Mouse (Mus musculus): ENCODE results near the gene Tmem179.

Gene Tmem179

DNA sequence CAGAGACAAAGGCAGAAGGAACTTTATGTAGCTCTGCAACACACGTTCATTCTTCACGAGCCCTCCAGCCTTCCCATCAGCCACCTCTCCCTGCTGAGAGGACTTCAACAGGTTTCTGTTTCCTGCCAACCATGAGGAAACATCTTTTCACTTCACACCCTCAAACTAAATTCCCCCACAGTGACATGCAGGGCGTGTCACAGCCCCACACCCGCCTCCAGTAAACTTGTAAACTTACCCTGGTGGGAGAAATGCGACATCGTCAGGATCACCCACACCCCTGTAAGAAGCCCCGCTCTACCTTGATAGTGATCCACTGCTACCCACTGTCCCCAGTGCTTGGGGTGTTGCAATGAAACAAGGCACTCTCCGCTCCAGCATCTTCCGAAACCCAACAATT lies 21.8 kb upstream of the Tmem179 start:
- no peak for DNase-seq (ENCODE audit: low spot score in 2 of 2)

DNA sequence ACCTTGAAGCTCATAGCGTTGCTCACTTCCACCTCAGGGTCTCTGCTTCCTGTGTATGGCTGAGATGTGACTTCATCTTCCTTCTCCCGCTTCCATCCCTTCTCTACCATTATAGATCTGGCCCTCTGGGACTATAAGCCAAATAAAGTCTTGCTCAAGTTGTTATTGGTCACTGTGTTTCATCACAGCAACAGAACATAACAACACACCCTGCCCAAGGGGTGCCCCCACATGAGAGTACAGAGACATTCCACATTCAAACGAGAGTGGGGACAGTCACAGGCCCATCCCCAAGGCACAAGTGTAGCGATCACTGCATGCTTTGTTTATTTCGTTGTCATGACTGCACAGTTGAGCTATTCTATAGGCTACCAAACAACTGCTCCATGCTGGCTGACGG lies 20.7 kb upstream of the Tmem179 start:
- no peak for DNase-seq (ENCODE audit: low spot score in 2 of 2)

DNA sequence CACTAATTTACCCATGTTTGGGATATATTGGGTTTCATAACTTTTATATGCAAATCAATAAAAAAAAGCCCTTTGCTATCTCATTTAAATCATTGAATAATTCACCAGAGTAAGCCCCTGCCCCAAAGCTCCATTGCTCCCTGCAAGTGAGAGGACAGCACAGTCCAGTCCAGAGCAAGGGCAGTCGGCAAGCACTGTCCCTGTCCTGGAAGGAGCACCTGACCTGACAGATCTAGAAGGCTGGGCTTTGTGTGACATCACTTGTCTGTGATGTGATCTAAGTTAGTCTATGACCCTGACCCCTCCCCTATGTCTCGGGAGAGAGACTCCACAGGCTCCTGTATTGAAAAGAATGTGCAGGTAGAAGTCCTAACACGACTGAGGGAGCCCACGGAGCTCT lies 17.2 kb upstream of the Tmem179 start:
- DNase-seq (ENCODE audit: low spot score in 2 of 2), result no peak

DNA sequence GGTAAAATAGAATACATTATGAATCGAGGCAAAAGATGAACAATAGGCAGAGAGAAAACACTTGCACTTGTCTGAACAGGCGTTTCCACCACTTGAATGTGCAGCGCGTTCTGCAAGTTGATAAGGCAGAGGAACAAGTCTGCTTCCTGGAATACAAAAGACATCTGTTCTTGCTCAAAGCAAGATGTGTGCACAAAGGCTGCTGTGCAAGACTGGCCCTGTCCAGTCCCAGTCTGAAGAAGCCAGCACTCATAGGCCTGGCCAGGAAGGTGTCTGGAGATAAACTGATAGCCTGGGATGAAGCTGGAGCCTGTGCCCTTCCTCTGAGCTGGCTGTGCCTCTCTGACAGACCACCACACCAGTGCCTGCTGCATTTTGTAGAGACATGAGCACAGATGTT lies 1.6 kb upstream of the Tmem179 start:
- no peak for DNase-seq (ENCODE audit: low spot score in 2 of 2)

DNA sequence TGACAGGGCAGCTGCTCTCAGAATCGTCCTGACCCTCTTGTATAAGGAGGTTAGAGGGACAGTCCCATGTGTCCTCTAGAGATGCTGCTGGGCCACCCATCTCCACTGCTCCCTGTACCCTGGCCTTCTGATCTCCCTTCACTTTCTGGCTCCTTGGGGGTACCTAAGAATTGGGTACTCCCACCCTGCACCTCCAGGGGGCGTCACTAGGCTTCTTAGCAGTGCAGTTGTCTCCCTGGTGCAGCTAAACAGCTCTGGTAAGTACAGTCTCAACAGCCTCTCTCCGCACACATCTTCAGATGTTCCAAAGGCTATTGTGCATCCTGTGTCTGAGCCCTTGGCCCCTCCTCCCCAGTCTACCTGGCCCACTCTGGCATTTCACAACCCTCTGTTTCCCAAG lies 1.6 kb downstream of the Tmem179 start:
- no peak for DNase-seq (ENCODE audit: low spot score in 2 of 2)

DNA sequence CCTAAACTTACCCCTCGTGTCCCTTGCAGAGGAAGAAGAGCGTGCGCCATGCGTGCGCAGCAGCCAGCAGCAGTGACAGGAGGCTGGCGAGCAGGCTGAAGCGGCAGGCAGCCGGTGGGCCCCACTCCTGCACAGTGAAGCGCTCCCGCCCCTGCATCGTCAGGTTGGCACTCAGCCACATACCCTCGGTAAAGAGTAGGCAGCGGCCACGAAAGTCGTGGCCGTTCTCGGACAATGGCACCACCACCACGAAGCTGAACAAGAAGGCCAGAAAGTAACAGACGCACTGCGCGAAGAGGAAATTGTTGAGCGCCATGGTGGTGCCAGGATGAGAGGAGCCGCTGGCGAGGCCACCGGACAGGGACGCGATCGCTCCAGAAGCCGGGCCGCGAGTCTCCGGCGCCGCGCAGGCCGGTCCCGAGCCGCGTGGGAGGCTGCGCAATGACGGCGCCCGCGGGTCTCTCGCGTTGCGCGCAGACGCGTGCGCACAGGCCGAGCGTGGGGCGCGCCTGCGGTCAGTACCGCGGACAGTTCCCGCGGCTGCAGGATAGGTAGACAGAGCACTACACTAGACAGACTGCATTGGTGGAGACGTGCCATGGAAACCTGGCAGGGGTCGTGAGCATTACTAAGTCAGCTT lies 5.7 kb downstream of the Tmem179 start:
- no peak for DNase-seq (ENCODE audit: low spot score in 2 of 2)

DNA sequence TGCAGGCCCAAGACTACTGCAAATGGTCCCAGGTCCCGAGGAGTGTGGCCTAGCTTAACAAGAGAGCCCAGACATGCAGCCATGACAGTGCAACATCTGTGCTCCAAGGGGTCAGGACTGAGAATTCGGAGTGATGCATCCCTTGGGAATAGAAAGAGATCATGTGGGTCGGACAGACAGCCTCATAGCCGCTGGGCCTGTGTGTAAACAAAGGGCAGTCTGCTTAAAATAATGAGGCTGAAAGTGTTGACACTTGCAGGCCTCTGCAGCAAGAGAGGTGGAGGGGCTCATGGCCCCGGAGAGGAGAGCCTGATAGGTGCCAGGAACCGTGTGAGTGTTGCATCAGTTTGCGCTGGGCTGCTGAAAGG lies 6.2 kb downstream of the Tmem179 start:
- no peak for DNase-seq (ENCODE audit: low spot score in 2 of 2)

DNA sequence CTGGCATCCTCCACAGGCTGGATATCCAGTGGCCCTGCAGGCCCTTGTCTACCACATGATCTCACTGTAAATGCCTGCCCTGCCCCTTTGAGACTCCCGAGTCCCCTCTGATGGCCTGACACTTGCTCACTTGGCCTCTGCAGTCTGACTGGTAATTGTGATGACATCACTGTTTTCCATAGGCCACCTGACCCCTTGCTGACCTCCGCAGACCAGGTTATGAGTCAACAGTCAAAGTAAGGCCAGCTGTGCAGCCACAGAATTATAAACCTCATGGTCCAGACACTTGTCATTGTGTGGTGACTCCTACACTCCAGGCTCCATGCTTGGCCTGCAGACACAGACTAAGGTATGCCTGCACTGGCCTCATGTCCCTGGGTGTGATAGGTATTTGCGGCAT lies 8.6 kb downstream of the Tmem179 start:
- no peak for DNase-seq (ENCODE audit: low spot score in 2 of 2)

DNA sequence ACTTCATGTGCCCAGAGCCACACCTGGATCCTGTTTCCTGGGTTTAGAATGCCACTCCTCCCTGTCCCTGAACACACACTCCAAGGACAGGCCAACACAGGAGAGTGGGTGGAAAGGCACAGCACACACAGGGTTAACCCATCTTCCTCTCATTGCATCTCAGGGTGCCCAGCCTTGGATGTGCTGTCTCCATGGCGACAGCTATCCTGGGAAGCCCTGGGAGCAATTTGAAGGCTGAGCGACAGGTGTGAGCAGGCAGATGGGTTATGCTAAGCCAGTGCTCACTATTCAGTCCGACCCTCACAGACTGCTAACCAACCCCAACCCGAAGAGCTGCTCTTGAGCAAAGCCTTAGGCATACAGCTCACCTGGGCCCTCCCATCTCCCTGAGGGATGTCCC lies 9.3 kb downstream of the Tmem179 start:
- no peak for DNase-seq (ENCODE audit: low spot score in 2 of 2)

DNA sequence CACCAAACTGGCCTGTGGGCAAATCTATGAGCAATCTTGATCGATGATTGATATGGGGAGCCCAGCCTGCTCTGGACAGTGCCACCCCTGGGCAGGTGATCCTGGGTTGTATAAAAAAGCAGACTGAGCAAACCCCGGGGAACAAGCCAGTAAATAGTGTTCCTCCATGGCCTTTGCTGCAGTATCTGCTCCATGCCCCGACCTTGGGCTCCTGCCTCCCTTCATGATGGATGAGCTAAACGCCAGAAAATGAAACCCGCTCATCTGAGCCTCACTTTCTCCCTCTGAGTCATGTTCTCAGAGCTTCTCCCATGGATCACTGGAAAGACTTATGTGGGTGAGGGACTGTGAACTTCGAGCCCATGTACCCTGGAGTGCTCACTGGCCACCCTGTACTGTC lies 10.3 kb downstream of the Tmem179 start:
- no peak for DNase-seq (ENCODE audit: low spot score in 2 of 2)

DNA sequence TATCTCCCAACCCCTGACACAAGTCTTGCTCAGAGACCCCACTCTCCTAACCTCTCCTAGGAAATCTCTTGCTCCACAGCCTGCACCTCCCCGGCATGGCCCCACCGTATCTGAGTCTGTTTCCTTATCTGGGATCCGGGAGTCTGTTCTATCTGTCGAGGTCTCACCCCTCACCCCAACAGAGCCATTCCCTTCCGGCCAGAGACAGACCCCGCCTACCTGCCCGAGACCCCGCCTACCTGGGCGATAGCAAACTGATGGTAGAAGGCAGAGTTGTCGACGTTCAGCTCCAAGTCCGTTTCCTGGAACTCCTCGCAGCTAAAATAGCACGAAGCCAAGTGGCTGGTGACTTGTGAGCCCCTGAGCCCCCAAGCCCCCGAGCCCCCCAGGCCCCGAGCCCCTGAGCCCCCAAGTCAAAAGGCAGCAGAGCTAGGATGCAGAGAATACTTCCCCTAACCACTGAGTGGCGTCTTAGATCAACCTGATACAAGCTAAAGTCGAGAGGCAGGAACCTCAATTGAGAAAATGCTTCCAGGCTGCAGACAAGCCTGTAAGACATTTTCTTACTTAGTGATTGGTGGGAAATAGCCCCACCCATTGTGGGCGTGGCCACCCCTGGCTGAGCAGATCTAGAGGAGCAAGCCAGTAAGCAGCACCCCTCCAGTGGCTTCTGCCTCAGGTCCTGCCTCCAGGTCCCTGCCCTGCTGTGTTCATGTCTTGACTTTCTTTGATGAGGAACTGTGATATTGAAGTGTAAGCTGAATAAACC lies 13.4 kb downstream of the Tmem179 start:
- DNase-seq (ENCODE audit: low spot score in 2 of 2), result no peak

DNA sequence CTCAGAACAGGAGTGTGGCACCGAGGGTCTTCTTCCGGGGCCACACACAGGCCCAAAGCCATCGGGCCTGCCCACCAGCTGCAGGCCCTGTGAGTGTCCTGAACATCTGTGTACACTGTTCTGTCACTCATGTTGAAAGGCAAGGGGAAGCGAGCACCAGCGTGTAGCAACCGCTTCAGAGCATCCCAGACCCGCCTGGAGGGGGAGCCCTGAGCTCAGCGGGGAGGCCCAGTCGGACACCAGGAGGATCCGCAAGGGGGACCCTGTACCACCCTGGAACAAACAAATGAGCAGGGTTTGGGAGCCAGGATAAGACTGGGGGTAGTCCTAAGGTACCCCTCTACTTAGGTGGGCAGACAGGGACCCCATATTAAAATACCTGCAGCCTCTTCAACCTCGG lies 17.9 kb downstream of the Tmem179 start:
- DNase-seq (ENCODE audit: low spot score in 2 of 2), result no peak

DNA sequence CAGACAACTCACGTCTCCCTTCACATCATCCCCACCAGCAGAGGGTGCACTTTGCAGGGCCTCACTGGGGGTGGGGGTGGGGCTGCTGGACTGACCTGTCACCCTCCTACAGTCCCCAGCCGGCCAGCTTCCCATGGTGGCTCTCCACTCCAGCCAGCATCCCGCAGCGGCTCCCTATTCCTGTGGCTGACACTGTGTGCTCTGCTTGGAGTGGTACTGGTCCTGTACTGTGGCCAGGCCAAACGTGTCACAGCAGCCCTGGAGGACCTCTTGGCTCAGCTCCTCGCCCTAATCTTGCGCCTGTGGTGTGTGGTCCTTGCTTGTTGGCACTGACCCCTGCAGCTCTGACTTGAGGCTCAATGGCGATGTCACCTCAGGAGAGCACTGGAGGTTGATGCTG lies 18.8 kb downstream of the Tmem179 start:
- DNase-seq (ENCODE audit: low spot score in 2 of 2), result no peak

DNA sequence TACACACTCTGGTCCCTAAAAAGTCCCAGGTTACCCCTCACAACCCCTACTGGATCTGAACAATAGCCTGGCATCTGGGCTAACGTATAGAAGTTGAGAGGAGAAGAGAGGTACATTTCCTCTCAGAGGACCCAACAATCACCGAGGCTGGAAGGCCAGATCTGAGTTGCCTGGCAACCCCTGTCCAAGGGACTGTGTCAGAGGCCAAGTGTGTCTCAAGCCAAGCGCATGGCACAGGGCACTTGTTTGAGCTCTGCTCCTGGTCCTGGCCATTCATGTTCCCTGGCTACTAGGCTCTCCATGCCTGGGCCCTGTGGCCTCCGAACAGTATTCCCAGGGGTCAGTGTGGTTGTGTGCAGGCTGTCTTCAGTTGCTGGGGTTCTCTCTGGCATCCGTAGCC lies 20.4 kb downstream of the Tmem179 start:
- no peak for DNase-seq (ENCODE audit: low spot score in 2 of 2)

DNA sequence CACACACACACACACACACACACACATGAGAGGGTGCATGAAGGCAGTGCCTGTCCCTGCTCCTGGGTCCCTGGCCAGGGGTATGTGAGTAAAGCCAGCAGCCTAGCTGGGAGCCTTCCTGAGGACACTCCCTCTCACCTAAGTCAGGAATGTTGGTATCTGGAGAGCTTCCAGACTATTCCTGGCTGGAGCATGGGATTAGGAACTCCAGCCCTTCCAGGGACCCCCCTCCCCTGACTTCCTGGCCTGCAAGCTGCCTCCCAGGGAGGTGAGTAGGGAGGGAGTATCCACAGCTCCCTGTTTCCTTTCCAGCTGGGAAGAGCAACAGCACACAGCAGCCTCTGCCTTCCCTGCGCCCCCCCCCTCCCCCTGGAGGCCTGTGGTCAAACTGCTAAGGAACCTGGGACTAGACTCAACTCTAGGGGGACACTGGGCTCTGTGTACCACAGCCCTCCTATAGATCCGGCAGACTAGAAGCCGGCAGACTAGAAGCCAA lies 26.1 kb downstream of the Tmem179 start:
- peak in 1 of 2 experiments; percentile 37 for DNase-seq (ENCODE audit: low spot score in 2 of 2)

DNA sequence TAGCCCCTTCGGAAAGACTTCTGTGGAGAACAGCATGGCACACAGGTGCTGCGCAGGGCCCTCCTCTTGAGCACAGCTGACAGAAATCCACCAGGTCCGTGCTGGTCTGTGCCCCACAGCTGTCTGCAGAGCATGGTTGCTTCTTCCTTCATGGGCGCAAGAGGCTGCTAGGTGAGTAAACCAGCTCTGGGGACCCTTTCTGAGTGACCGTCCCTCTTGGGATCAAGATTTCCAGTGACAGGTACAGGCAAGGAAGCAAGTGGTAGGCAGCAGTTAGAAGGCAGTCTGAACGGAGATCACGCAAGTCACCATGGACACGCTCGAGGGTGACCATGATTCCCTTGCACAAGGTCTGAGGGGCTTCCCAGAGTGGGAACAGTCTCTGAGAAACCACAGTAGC lies 27.0 kb downstream of the Tmem179 start:
- DNase-seq (ENCODE audit: low spot score in 2 of 2), result no peak

DNA sequence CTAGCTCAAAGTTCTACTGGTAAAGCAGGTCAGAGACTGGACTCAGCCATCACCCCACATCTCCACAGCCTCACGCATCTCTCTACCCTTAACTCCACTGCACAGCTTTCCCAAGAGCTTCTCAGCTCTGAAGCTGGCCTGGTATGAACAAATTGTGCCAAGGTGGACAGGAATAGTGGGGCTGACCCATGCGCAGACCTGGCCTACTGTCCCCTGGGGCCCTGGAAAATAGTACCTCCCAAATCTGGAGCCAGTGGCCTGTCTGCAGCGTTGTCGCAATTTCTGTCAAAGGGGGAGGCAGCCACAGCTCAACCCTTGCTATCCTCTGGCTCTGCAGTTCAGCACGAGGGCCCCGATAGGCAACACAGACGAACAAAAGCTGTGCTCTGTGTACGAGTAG lies 27.4 kb downstream of the Tmem179 start, which contains the start of gene A530016L24Rik:
TSS of gene A530016L24Rik (plus strand) at position 315 of the 400 bp plus-strand sequence.
- DNase-seq (ENCODE audit: low spot score in 2 of 2), result no peak

DNA sequence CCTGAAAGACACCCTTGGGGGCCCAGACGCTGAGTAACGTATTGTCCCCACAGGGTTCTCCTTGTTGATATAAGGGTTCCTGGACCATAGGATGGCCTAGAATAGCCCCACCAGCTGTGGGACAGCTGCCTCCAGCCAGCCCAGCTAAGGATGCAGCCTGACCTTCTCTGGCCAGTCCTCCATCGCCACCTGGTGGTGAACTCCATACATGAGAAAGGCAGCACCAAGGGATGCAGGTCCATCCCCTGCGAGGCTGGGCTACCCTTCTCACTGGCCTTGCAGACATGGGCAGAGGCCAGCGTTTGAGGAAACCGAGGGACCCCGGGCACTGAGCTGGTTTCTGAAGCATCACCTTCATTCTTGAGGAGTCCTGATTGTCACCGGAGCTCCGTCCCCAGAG lies 42.8 kb downstream of the Tmem179 start:
- DNase-seq (ENCODE audit: low spot score in 2 of 2), result peak; percentile 78 to 91

DNA sequence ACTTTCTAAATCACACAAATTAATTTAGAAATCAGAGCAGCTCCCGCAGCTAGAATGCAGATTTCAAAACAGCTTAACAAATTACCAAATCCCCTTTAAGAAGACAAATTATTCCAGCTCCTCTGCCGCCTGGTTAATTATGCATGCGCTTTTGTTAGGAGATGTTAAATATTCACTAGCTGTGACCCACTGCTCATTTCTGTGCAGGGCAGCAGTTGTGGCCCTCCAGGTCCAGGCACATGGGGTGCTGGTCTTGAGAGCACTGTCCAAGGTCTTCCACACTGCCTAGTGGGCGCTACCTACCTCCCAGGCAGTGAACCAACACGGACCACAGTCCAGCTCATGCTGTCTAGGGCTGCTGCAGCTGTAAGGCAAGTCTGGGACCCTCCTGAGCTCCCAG lies 46.3 kb downstream of the Tmem179 start:
- DNase-seq (ENCODE audit: low spot score in 2 of 2), result no peak

DNA sequence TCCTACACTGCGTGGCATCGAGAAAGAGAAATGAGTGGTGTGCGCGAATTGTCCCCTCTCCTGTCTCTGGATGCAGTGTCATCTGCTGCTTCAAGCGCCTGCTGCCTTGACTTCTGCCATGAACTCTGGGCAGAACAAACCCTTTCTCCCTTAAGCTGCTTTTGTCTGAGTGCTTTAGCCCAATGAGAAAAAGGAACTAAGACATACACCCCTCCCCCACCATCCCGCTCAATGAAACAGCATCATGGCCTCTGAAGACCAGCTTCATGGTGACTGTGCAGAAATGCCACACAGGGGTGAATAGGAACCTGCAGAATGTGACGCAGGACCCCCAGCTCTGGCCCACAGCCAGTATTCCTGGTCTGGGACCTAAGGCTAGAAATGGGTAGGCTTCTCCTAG lies 47.2 kb downstream of the Tmem179 start:
- no peak for DNase-seq (ENCODE audit: low spot score in 2 of 2)

DNA sequence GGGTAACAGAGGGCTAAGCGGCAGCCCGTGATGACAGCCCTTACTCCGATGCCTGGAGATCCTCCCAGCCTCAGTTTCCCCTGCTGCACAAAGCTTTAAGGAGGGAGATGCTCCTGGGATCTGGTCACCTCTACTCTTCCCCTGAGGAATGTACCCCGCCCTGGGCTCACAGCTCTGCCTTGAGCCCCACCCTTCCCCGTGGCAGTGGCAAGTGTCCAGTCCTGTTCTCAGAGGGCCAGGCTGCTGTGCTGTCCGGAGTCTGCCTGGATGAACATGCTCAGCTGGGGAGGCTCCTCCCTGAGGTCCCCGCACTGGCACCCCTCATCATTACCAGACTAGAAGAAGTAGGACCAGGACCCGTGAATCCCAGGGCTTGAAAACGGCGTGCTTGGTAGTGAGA lies 49.2 kb downstream of the Tmem179 start:
- no peak for DNase-seq (ENCODE audit: low spot score in 2 of 2)

DNA sequence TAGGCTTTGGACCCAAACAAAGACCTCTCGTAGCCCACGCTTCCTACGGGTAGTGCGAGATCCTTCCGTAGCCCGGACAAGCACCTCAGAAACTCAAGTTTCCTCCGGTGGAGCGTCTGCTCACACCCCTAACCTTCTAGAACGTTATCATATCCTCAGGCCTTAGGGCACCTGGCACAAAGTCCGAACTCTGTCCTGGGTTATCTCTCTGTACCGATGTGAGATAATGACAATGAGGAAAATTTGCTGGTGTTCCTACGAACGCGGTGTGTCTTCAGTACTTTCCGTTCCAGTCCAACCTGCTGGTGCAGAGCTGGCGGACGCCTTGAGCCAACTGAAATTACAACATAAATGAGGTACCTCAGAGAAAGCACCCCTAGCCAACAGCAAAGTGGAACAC lies 50.6 kb downstream of the Tmem179 start:
- DNase-seq (ENCODE audit: low spot score in 2 of 2), result no peak

DNA sequence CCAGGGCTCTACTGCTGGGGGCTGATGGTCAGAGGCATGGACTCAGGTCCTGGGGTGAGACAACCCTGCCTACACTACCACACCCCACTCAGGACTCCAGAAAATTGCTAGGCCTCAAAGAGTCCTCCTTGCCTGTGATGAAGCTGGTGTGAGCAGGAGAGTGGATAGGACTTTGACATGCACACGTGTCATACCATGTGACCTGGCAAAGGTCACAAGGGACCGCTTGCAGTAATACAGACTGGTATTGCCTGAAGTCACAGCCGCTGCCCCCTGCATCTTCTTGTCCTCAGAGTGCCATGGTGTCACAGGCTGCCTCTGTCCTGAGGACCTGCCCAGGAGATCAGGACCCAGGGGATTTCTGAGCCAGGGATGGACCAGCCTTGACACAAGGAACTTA lies 52.0 kb downstream of the Tmem179 start:
- no peak for DNase-seq (ENCODE audit: low spot score in 2 of 2)
